Mouse (Mus musculus): ENCODE measurements around the gene Trp53bp2.

DNA sequence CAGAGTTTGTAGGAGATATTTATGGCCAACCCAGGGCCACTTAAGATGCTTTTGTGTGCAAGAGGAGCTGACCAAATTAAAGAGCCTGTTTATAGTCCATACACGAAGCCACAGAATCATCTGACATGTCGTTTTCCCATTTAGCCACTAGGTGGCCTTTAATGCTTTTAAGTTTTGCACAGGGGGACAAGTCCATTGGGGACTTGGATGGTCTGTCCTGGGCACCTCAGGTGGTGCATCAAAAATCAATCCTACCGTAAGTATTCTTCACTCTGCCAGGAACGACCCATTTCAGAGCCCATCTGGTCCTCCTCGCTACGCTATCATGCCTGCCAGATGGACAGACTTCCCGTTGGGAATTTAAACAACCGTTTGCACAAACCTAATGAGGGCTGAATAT, 32.8 kb upstream of the Trp53bp2 start:
- TF ChIP-seq CTCF (IDR thresholded peaks at IDR 0.05; ENCODE audit: control insufficient read depth, insufficient read depth, low read length): no peak
- no peak for TF ChIP-seq POLR2A (IDR thresholded peaks at IDR 0.05; ENCODE audit: borderline replicate concordance, control insufficient read depth, low read depth, low read length)
